Mouse (Mus musculus): ENCODE measurements around the gene Eif5a.
"Not testable (repeated sequence)": the region's sequence is repeated elsewhere in the genome, so short reads cannot be mapped to it uniquely, and the experiment has no call there.

The Eif5a gene

DNA sequence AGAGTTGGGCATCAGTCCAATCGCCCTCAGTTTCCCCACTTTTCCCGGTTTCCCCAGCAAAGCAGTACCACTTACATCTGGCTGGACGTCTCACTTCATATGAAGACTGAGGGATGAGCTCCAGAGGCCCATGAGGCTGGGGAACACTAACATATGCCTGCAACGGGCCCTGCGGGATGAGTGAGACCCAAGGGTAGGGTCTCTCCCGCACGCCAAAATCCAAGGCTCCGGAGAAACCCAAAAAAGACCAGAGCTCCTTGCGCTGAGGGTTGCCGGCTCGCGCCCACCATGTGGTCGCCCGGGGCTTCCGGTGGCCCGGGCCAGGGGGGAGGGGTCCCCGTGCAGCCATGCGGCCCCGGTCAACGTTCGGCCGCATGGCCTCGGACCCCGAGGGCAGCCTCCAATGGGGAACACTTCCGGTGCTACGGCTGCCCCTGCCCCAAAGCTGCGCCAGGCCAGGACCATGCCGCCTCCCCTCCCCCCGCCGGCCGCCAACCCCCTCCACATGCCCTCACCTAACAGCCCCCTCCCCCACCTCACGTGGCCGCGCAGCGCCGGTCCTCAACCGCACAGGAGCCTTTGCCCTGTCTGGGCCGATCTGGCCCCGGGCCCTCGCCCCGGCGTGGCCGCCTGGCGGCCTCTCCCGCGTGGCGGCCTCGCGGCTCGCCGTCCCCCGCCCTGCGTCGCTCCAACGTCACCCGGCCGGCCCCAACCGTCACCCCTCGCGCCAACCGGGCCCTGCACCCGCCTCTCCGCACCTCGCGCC is 1.3 kb downstream of the Eif5a start:
- DNase-seq (ENCODE audit: low read depth), result peak; percentile 70

DNA sequence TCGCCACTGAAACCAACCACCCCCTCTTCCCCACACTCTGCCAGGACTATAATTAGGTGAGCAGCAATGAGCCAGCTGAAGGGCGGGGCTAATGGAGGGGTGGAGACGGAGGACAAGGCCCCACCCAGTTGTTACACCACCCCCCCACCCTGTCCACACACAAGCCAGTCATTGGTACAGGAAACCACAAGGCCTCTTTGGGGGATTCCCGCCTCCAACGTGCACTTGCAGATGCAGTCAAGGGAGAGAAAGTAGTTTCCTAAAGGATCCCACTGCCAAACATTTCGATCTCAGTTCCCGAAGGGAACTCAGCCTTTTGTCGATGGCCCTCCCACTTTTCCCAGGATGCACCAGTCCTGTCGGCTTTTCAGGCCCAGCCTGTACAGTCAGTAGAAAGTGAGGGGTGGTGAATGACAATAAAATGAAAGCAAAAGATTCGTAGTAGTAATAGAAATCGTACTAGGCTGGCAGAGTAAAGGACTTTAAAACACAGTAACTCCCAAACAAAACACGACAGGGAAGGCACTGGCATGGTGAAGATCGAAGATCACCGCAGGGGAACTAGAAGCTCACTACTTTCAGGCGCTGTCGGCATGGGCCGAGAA is 2.0 kb downstream of the Eif5a start:
- DNase-seq (ENCODE audit: low read depth), result peak; percentile 95

DNA sequence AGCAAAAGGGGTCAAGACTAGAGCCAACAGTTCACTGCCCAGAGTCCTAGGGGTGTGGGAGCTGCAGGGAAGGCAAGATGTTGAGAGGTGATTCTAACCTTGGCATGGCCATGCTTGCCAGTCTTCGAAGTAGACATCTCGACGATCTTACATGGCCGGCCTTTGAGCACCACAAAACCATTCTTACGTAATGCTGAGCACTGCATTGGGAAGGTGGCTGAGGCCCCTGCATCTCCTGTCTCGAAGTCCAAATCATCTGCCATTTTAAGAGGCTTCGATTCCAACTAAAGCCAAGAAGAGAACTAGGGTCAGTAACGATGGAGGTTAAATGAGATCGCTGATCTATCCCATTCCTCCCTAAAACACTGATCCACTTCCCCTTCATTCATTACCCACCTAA is 2.7 kb downstream of the Eif5a start:
- DNase-seq (ENCODE audit: low read depth), result no peak

DNA sequence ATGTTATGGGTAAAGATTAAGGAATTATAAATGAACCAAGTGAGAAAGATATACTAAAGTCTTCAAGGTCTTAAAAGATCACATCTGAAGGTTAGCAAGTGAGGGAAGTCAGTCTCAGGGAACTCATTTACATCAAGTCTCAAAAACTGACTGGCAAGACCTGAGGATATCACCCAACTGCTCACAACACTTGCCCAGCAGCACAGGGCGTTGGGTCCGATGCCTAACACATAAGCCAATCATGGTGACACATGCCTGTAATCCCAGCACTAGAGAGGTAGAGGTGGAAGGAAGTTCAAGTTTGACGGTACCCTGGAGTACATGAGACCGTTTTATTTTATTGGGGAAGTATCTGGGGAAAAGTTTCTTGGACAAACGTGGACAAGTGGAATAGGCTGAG is 3.6 kb downstream of the Eif5a start:
- no peak for DNase-seq (ENCODE audit: low read depth)

DNA sequence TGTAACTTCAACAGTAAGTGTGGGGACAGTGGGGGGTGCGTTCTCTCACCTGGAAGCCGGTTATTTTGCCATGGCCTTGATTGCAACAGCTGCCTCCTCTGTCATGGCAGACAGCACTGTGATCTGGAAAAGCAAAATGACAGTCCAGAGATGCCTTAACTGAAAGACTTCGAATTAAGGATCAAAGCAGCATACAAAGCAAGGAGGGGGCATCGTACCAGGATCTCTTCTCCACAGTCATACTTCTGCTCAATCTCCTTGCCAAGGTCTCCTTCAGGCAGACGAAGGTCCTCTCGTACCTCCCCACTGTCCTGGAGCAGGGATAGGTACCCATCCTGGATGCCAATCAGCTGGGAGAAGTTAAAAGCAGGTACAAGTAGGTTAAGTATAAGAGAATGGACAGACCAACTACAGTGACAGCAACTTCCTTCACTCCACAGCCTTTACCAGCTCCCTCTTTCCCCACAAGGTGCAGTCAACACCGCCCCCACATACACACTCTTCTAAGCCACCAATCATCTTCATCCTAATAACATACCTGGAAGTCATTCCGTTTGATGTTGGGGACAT is 4.3 kb downstream of the Eif5a start:
- DNase-seq (ENCODE audit: low read depth), result no peak

DNA sequence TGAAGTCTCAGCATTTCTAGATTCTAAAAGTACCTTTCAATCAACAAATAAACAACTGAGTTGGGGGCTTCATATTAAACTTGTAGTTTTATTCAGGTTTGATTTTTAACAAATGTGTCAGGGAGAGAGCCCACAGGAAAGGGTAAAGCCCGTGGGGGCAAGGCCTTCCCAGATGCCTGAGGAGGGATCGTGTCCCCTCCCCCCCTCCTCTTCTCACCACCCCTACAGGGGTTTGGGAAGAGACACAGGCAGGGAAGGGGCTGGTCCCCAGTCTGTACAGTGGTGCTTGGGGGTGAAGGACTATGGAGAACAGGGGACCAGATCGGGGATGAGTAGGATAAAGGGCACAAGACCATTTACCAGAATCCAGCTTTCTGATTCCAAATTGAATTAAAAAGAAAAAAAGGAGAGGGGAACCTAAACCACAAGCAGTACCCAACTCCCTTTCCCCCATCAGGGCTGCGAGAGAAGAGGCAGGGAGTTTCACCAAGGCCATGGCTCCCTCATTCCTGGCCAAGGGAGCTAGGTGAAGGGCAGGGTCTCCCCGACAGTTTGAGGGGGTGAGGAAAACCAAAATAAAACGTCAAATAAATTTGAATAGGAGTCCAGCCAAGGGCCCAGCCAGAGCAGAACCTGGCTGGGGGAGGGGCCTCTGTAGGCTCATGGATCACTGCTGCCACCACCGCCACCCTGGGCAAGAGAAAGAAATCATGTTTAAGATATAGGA is 4.9 kb downstream of the Eif5a start:
- DNase-seq (ENCODE audit: low read depth), result not testable (repeated sequence)

DNA sequence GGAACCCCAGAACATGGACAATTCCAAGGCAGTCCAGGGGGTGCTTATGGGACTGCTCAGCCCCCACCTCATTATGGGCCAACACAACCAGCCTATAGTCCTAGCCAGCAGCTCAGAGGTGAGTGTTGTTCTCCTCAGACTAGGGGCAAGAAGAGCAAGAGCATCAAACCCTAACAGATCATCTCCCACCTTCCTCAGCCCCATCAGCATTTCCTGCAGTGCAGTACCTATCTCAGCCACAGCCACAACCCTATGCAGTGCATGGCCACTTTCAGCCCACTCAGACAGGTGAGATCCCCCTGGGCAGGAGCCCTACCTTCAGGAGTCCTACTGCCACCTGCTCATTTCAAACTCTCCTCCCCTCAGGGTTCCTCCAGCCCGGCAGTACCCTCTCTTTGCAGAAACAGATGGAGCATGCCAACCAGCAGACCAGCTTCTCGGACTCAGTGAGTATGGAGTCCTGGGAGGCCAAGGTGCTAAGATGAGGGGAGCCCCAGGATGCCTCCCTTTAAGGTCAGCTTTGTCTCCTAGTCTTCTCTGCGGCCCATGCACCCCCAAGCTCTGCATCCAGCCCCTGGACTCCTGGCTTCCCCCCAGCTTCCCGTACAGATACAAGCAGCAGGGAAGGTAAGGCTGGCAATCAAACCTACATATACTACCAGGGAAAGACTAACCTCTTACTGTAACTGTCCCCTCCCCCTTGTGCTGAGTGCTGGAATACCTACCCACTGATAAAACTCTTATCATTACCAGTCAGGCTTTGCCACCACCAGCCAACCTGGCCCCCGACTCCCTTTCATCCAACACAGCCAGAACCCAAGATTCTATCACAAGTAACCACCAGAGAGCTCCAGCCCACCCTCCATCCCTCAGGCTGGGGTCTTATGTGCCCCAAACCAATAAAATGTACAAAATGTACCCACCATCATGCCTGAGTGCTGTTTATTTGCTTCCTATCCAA is 5.8 kb downstream of the Eif5a start:
- DNase-seq (ENCODE audit: low read depth), result peak; percentile 48

DNA sequence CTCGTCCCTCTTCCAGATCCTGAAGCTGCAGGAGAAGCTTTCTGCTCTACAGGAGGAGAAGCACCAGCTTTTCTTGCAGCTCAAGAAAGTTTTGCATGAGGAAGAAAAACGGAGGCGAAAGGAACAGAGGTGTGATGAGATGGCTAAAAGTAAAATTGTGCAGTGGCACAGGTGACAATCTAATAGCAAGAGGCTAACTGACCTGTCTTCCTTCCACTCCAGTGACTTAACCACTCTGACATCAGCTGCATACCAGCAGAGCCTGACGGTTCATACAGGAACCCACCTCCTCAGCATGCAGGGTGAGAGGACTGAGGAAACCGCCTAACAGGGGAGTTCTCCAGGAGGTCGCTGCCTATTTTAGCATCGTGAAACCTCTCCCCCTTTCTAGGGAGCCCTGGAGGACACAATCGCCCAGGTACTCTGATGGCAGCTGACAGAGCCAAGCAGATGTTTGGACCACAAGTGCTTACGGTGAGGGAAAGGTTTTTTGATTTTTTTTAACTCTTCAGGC is 6.8 kb downstream of the Eif5a start:
- DNase-seq (ENCODE audit: low read depth), result no peak

DNA sequence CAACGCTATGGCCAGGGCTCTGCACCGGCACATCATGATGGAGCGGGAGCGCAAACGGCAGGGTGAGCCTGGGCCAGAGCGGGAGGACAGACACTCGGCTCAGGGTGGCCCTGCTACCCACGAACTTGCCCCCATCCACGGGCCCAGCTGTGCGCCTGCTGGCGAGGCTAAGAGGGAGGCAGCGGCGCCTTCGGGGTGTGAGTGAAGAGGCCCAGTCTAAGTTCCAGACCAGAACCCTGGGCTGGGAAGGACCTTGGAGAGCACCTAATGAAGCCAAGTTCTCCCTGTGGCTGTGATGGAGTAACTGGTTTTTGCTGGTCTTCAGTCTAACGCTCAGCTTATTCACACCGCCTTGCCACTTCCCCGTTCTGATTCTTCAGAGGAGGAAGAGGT is 7.4 kb downstream of the Eif5a start:
- peak; percentile 68 for DNase-seq (ENCODE audit: low read depth)

DNA sequence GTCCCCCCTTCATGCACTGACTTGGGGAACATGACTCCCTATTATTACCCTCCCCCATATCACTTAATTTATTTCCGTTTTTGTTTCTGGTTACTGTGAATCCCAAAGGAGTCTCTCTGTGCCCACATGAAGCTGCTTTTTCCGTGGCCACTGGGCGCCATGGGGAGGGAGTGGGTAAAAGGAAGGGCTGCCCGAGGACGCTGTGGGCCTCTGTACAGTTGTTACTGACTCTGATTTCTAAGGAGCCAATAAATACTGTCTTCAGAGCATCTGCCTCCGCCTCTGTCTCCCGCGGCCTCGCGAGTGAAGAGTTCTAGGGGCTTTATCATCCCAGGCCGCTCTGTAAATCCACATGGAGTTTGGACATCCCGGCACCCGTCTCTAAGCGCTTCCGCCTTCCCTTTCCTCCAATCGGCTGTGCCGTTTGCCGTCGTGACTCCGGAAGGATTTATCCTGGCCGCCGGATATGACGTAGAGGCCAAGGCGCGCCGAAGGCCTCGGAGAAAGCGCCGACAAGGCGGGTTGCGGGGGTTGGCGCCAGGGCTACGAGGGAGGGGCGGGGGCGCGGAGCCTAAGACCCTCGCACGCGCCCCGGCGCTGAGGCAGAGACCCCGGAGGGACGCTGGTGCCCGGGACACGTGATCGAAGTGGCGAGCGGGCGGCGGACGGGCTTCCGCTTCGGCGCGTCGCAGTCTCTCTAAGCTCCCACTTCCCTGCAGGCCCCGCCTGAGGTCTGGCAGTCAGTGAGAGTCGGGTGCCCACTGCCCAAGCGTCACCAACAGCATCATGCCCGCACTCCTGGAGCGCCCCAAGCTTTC is 8.0 kb downstream of the Eif5a start, which contains the start of gene Gps2:
TSS of gene Gps2 (plus strand) at position 335 of the 818 bp plus-strand sequence.
- DNase-seq (ENCODE audit: low read depth), result peak; percentile 97

DNA sequence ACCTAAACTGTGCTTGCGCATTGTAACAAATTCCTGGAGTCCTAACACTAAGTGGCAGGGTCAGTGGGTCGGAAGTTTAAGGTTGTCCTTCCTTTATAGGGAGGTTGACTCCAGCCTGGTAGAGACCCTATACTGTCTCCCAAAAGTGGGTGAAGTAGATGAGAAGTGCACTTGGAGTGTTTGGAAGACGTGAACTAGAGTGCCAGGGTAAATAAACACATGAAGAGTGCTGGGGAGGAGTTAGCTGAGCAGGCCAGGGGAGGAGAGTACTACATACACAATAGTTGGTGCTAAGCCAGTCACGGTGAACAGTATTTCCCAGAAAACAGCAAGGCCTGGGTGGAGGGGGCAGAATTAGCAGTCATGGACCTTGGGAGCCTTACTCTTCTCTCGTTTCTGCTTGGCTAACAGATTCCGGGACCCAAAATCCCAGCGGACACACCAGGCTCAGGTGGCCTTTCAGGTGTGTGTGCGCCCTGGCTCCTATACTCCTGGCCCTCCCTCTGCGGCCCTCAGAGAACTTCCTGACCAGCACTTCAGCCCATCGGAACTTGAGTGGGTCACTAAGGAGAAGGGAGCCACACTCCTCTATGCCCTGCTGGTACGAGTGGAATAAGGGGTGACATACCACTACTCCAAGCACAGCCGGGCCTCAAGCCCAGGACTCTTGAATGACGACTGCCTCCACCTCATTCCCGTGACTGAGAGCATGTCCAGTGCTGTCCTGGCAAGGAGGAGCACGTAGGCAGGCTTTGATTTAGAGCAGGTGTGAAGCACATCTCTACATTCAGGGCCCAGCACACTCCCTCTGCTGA is 8.8 kb downstream of the Eif5a start:
- no peak for DNase-seq (ENCODE audit: low read depth)

DNA sequence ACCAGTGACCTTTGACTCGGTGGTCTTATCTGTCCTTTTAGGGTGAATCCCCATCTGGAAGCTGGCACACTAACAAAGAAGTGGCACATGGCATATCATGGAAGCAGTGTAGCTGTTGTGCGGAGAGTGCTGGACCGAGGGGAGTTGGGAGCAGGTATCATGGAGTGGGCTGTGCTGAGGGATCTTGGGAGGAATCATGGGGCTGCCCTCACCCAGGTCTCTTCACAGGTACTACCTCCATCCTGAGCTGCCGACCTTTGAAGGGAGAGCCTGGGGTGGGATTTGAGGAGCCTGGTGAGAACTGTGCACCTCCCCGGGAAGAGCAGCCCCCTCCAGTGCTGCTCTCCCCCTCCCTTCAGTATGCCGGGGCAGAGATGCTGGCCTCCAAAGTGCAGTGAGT is 10.1 kb downstream of the Eif5a start:
- DNase-seq (ENCODE audit: low read depth), result no peak

DNA sequence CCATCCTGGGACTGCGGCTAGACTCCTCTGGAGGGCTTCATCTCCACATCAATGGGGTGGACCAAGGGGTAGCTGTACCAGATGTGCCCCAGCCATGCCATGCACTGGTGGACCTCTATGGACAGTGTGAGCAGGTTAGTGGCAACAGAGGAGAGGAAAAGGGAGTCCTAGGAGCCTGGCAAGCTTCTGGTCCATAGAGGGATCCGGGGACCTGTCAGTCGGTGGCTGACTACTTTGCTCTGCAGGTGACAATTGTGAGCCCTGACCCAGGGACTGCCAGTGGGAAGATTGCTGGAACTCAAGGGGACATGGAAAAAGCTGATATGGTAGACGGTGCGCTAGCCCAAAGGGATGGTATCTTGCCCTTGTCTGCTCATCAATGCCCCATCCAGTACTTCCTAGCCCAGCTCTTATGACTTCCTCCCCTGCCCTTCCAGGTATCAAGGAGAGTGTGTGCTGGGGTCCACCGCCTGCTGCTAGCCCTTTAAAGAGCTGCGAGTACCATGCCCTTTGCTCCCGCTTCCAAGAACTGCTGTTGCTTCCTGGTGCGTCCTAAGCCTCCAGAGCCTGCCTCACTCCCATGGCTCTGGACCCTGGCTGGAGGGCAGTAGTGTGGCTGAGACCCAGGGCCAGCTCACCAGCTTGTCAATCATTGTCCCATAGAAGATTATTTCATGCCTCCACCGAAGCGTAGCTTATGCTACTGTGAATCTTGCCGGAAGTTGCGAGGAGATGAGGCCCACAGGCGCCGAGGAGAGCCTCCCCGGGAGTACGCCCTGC is 10.8 kb downstream of the Eif5a start:
- DNase-seq (ENCODE audit: low read depth), result no peak

DNA sequence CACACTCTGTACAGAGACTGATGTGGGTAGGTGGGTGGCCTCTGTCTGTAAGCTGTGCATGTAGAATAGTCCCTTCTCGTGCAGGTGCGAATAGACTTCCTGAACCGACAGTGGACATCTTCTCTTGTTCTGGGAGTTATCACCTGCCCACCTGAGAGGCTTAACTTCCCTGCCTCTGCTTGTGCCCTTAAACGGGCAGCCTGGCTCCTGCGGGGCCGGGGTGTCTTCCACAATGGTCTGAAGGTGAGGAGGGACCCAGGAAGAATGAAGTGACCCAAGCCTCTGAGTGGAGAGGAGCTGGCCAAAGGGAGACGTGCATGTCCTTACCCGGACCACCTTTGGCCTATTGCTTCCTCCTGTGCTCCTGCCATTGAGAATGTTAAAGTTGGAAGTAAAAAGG is 11.6 kb downstream of the Eif5a start:
- DNase-seq (ENCODE audit: low read depth), result no peak

DNA sequence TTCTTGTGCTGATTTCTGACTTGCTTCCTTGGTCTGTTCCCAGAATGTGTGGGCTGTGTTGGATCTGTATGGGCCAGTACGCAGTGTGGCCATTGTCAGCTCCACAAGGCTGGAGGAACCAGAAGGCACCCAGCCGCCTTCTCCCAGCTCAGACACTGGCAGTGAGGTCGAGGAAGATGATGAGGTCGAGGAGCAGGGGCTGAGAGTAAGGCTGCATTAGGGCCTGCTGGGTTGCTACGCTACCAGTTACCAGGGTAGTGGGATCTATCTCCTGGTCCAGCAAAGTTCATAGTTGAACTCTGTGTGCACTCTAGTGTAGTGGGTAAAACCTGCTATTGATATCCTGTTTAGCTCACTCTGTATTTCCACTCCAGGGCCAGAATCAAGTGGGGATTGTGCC is 12.6 kb downstream of the Eif5a start:
- DNase-seq (ENCODE audit: low read depth), result no peak

DNA sequence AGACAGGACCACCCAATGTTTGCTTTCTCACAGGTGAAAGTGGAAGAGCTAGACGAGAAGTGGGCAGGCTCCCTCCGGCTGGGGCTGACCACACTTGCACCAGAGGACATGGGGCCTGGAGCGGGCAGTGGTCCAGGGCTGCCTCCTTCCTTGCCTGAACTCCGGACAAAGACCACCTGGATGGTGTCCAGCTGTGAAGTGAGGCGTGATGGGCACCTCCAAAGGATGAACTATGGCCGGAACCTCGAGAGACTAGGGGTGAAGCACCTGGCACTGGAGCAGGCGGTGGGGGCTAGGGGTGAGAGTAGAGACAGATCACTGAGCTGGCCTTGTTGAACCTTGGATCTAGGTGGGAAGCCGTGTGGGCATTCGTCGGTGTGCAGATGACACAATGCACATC is 13.1 kb downstream of the Eif5a start:
- no peak for DNase-seq (ENCODE audit: low read depth)

DNA sequence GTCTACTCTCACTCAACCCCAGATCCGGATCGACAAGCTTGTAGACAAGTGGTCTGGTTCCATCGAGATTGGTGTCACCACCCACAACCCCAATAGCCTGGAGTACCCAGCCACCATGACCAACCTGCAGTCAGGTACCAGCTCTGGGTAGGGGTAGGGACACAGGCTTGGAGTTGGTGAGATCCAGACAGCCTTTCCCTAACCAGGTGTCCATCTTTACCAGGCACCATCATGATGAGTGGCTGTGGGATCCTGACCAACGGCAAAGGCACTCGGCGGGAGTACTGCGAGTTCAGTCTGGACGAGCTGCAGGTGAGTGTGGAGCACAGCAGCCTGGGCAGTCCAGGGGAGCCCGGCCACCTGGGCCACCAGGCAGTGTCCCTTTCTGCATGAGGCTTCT is 17.4 kb downstream of the Eif5a start:
- no peak for DNase-seq (ENCODE audit: low read depth)

DNA sequence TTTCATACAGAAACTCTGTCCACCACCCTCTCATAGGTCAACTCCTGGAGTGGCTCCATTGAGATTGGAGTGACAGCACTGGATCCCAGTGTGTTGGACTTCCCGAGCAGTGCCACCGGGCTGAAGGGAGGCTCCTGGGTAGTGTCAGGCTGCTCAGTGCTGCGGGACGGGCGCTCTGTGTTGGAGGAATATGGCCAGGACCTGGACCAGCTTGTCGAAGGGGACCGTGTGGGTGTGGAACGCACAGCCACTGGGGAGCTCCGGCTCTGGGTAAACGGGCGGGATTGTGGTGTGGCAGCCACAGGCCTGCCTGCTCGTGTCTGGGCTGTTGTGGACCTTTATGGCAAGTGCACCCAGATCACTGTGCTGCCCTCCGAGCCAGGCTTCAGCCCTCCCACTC is 18.8 kb downstream of the Eif5a start:
- no peak for DNase-seq (ENCODE audit: low read depth)

DNA sequence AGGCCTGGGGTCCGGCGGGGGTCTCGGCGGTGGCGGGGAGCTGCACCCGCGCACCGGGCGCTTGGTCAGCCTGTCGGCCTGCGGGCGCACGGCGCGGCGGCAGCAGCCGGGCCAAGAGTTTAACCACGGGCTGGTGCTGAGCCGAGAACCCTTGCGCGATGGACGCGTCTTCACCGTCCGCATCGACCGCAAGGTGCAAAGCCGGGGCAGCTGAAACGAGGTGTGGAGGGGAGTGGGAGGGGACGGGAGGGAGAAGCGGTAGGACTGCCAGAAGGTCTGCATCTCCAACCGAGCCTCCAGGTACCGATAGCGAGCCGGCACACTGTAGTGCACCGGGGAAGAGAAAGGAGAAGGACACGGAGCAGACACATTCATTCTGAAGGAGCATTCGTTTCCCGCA is 19.8 kb downstream of the Eif5a start:
- DNase-seq (ENCODE audit: low read depth), result no peak

Data from induced T-regulatory cell, adult 2 months (primary cell).